Mouse (Mus musculus) gastrocnemius, adult 18-20 months (tissue): Measurements from ENCODE around the gene Ttc38. TPM values are rescaled to one million over a fixed set of nuclear protein-coding genes. Genes with fewer than 3 reads are reported as not detected.

Source experiments
- DNase-seq: peaks from one replicate; pipeline ENCODE4 v3.0.0; 2021; ENCODE audit warnings: low spot score
- long read RNA-seq, 2 experiments: library from polyadenylated mRNA; stranded (forward); transcript quantifications; one replicate each; pipeline ENCODE4 v2.0.0; 2021
- total RNA-seq, 2 experiments: library from RNA; stranded (reverse); gene quantifications; 2 replicates each; pipeline ENCODE4 v1.2.3; 2021

The Ttc38 gene
- total RNA-seq: 1 to 10 TPM; 4.6 to 5.3 TPM
- long read RNA-seq, experiment 1, partial matches to known transcripts: 0 of 1 reads
- long read RNA-seq, experiment 1, other reads (novel, unspliced or antisense): 1 of 1 reads
- long read RNA-seq, experiment 2, partial matches to known transcripts: 0 of 3 reads
- long read RNA-seq, experiment 2, other reads (novel, unspliced or antisense): 0 of 3 reads

DNA sequence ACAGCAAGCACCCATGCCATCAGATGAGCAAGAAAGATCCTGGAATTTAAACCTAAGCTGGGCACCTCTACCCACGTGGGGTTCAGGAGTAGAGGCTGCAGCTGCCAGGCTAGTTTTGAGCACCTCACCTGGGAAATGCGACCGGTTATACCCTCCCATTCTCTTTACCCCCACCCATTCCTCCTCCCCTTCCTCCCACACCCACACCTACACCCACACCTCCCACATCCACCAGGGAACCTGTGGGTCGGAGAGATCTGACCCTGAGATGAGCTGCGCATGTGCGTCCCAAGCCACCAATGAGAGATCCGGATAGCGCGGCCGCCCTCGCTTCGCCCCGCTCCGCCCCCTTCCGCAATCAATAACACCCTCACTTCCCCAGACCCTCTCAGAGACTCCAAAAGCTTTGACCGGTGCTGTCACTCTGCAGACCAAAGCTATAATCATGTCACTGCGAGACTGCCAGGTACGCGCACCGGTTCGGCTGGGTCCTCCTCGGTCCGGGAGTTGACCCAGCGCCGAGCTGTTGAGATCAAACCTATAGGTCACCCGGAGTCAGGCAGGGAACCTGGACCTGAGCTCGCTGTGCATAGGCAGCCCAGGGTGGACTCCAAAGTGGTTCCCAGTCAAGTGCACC, at the start of gene Ttc38:
Gene Ttc38, plus strand, starts transcription at position 353 of the 637 bp plus-strand sequence.
- peak; percentile 82 for DNase-seq

- no peak for DNase-seq
Observed at GRCm38 (mm10) chr15:85783146-85783545, 49.0 kb upstream of the Ttc38 start.

GRCm38 (mm10) chr15:85784341-85784740, 47.8 kb upstream of the Ttc38 start:
- no peak for DNase-seq

DNA sequence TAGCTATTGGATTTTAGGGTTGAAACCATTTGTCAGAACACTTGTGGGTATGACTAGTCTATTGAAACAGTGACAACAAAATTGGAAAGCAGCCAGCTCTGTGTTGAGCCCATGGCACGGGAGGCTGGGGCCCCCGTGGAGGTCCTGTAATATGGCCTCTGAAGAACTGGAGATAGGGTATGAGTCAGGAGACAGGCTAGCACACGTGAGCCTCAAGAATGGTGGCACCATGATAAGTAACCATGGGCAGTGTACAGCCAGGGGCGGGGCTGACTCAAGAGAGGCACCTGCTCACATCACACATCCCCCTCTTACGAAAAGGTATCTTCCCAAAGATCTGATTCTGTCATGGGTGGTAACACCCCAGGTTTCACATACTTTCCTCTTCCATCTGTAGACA, 45.4 kb upstream of the Ttc38 start:
- no peak for DNase-seq

GRCm38 (mm10) chr15:85787482-85787881, 44.6 kb upstream of the Ttc38 start:
- DNase-seq: no peak

GRCm38 (mm10) chr15:85788051-85788450, 44.1 kb upstream of the Ttc38 start:
- no peak for DNase-seq

GRCm38 (mm10) chr15:85788633-85789032, 43.5 kb upstream of the Ttc38 start:
- no peak for DNase-seq

GRCm38 (mm10) chr15:85791449-85791848, 40.7 kb upstream of the Ttc38 start:
- DNase-seq: no peak

DNA sequence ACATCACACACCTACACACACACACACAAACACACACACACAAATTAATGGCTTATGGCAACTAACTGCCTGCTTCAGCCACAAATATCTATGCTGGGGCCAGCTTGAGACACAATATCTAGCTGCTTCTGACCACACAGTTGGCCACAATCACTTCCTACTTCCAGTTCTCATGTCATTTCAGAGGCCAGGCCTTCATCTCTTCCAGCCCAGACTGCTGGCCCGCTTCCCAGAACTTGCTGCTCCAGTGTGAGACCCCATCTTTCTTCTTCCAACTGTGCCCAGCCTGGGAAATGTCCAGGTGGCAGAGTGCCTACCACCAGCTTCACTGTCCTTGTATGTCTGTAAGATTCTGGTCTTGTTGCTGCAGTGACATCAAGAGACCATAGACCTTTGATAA, 39.3 kb upstream of the Ttc38 start:
- DNase-seq: no peak

DNA sequence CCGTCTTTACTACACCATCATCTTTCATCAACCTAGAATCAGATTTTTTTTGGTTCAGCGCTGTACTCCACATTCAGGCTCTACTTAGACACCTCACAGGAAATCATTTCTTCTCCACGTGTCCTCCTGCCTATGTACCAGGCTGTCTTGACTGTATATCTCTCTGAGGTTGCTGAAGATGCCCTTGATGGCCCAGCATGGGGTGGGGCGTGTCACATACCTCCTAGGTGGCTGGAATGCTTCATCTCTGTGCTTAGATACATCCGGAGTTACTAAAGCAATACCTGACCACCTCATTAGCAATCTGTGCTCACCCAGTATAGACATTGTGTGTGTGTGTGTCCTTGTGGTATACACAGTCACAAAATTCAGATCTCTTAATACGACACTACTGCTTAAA, 36.6 kb upstream of the Ttc38 start:
- DNase-seq: no peak

DNA sequence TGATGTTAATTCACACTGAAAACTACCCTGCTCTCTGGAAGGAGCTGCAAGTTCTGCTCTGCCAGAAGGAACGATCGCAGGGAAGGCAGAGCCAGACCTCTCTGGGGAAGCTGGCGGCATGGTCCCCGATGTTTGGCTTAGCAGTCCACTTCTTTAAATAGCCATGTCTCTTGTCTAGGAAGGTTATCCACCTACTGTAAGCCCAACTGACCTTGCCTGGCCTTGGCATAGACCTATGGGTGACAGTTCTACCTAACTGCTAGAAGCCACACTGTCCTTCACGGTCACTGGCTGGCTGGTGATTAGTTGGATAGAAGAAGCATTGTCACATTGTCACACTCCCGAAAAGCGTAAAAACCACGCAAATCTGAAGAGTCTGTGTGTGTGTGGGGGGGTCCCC, 33.4 kb upstream of the Ttc38 start:
- peak; percentile 45 for DNase-seq

DNA sequence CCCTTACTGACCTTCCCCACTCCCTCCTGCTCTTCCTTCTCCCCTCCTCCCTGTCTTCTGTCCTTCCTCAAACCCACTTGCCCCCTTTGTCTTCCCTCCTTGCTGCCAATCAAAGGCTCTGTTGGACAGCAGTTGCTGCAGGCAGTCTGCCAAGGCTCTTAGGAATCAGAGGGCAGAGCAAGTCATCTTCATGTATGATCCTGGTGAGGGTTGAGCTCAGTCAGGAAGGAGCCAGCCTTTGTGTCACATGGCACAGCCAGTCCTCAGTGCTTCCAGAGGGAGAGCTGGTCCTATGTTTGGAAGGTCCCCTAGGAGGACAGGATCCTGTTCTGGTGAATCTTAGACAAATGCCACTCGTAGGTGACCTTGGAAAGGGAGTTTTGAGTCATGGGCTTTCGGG, 29.2 kb upstream of the Ttc38 start:
- no peak for DNase-seq

- DNase-seq: no peak
Observed at GRCm38 (mm10) chr15:85806886-85807285, 25.2 kb upstream of the Ttc38 start.

DNA sequence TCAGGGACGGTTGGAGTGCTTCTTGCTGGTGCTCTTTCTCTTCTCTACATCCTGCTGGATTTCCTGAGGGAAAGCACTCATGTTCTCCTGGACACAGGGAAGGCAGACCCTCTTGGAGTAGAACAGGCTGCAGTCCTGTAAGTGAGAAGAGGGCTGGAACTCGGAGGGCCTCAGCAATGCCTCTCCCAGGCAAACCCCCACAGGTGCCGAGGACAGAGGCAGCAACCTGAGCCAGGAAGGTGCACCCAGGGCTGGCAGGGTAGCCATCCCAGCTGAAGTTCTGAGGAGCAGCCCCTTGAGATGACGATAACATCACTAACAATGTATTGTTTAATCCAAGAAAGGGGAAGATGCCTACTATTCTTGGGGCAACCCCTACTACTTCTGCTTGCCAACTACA, 24.7 kb upstream of the Ttc38 start:
- no peak for DNase-seq

- DNase-seq: no peak
Observed at GRCm38 (mm10) chr15:85808031-85808430, 24.1 kb upstream of the Ttc38 start.

DNA sequence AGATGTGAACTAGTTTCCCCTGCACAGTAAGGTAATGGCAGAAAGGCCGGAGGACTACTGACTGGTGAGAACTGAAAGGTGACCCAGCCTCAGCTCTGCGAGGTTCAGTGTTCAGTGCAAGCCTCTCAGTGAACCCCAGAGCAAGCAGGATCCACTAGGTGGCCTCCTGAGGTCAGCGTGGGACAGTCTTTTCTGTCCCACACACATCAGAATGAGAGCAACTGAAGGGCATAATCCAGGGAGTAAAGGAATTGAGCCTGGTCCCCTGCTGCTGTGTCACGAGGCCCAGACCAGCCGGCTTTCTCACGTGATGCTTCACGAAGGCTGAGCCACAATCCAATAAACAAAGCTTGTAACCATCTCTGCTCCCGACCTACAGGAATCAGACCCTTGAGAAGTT, 23.7 kb upstream of the Ttc38 start:
- DNase-seq: no peak

DNA sequence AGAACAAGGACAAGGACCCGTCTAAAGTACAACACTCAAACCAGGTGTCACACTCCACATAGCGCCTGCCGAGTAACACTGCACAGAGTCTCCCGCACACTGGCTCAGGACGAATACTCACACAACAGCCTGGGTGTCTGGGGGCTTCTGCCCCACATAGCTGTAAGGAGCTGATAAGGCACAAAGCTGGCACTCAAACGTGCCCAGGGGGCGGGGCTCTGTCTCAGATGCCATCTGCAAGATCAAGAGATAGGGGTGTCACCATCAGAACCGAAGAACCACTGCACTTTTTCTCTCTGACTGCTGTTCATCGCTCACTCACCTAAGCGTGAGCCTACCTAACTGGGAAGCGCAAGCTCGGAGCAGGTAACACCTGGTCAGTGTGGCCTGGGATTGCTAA, 23.0 kb upstream of the Ttc38 start:
- no peak for DNase-seq

DNA sequence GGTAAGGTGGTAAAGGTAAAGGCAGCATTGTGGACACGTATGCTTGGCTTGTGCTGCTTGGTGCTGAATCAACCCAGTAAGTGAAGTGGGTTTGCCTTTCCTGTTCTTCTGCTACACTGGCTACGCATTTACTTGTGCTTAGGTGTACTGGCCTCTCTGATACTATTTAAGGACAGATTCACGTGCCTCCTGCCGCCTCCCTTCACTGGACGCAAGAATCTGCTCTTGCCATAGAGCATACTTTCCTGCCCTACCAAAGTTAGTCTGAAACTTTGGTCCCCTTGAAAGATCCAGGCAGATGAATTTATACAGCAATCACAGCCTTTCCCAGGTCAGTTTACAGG, 21.7 kb upstream of the Ttc38 start:
- no peak for DNase-seq

DNA sequence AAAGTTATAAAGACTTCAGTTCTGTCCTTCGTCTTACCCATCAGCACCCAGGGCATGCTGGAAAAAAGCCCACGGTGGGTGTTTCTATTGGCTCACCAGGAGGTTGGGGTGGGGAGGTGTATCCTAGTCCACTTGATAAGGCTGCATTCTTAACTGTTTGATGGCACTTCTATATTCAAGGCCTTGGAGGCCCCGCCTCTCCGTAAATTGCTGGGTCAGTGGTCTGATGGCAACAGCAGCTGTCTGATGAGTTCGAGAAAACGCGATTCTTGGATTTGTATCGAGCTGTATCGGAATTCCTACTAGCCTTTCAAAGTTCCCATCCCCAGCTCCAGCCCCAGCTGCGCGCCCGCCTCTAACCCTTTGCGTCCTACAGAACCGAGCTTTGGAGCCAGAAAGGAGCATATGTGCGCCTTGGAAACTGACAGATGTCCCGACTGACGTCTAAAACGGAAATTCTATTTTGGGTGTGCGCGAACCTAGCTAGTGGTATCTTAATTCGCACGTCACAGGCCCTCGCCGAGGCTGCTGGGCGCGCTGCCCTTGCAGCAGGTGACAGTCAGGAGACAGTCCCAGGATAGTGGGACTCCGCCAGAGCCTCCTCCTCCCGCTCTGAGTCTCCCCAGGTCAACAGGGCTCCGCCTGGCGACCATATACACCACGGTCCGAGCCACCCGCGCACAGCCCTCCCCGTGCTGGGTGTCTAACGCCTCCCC, 21.1 kb upstream of the Ttc38 start:
- DNase-seq: peak; percentile 91

GRCm38 (mm10) chr15:85811535-85812277, 20.4 kb upstream of the Ttc38 start, which contains the start of gene Cdpf1:
Cdpf1 (minus strand) TSS chr15:85811697.
- DNase-seq: peak; percentile 99

GRCm38 (mm10) chr15:85813428-85813827, 18.7 kb upstream of the Ttc38 start:
- no peak for DNase-seq
